Mouse (Mus musculus) MEL (cell line): ENCODE data around the gene Myom1. TPM values are rescaled to one million over a fixed set of nuclear protein-coding genes. Genes with fewer than 3 reads are reported as not detected.
A peak's percentile ranks its signal among the peaks of the same experiment; 100 is the strongest.

Experiments used
- DNase-seq: peaks from one replicate; pipeline ENCODE4 v3.0.0; 2011; ENCODE audit warnings: low read depth, low spot score
- H3K27ac ChIP-seq: 2 replicates; pipeline ENCODE4 v1.5.1; 2012; ENCODE audit warnings: low read depth, mild to moderate bottlenecking, control low read depth, low read length, moderate library complexity; ENCODE audit not compliant: control insufficient read depth
- H3K27me3 ChIP-seq, 2 experiments: fragments of 150-350 bp in 1 of 2; sonication (generic) in 1 of 2; 2 replicates each; pipeline ENCODE4 v1.6.1; 2012; ENCODE audit warnings: low read length in 2 of 2, mild to moderate bottlenecking in 2 of 2, improper control_type of control experiment in 1 of 2, moderate library complexity in 1 of 2; ENCODE audit not compliant: insufficient read depth in 2 of 2, control insufficient read depth in 1 of 2
- H3K36me3 ChIP-seq, 2 experiments: 2 replicates each; pipeline ENCODE4 v1.6.1; 2012 to 2014; ENCODE audit warnings: low read length in 2 of 2, improper control_type of control experiment in 1 of 2, inconsistent platforms in 1 of 2, mild to moderate bottlenecking in 1 of 2; ENCODE audit not compliant: insufficient read depth in 2 of 2, control insufficient read depth in 1 of 2
- H3K4me1 ChIP-seq, 2 experiments: fragments of 150-350 bp in 1 of 2; sonication (generic) in 1 of 2; 2 replicates each; pipeline ENCODE4 v1.6.1; 2012; ENCODE audit warnings: low read length in 2 of 2, improper control_type of control experiment in 1 of 2, mild to moderate bottlenecking in 1 of 2; ENCODE audit not compliant: insufficient read depth in 2 of 2, control insufficient read depth in 1 of 2
- H3K4me3 ChIP-seq, 2 experiments: fragments of 150-350 bp in 1 of 2; sonication (generic) in 1 of 2; 2 replicates each; pipeline ENCODE4 v1.5.1; 2012; ENCODE audit warnings: low read depth in 2 of 2, low read length in 2 of 2, mild to moderate bottlenecking in 2 of 2, moderate library complexity in 2 of 2, control low read depth in 1 of 2, improper control_type of control experiment in 1 of 2; ENCODE audit not compliant: control insufficient read depth in 1 of 2, insufficient read depth in 1 of 2
- H3K79me2 ChIP-seq: 2 replicates; pipeline ENCODE4 v1.6.1; 2012; ENCODE audit warnings: mild to moderate bottlenecking, low read length, moderate library complexity; ENCODE audit not compliant: control insufficient read depth, poor library complexity, insufficient read depth
- H3K9ac ChIP-seq: 2 replicates; pipeline ENCODE4 v1.6.1; 2012; ENCODE audit warnings: low read depth, mild to moderate bottlenecking, control low read depth, low read length, moderate library complexity; ENCODE audit not compliant: control insufficient read depth, poor library complexity, severe bottlenecking
- H3K9me3 ChIP-seq: fragments of 150-350 bp; sonication (generic); replicated peaks from 2 replicates; pipeline ENCODE4 v1.6.1; 2012; ENCODE audit warnings: mild to moderate bottlenecking, low read length, improper control_type of control experiment, moderate library complexity; ENCODE audit not compliant: insufficient read depth
- CHD1 ChIP-seq: IDR thresholded peaks from 2 replicates; pipeline ENCODE4 v1.6.1; 2012; ENCODE audit warnings: low read depth, mild to moderate bottlenecking, inconsistent platforms, low read length, improper control_type of control experiment
- CHD2 ChIP-seq: IDR thresholded peaks from 2 replicates; pipeline ENCODE4 v1.6.1; 2011; ENCODE audit warnings: low read length, improper control_type of control experiment
- CTCF ChIP-seq, 3 experiments: IDR thresholded peaks in 2 of 3; conservative IDR thresholded peaks in 1 of 3; 2 replicates each; pipeline ENCODE4 v1.5.1; 2011 to 2012; ENCODE audit warnings: low read length in 3 of 3, low read depth in 2 of 3, mild to moderate bottlenecking in 2 of 3, improper control_type of control experiment in 1 of 3, inconsistent platforms in 1 of 3, mixed read lengths in 1 of 3, moderate library complexity in 1 of 3; ENCODE audit not compliant: control insufficient read depth in 1 of 3, insufficient read depth in 1 of 3, poor library complexity in 1 of 3, severe bottlenecking in 1 of 3
- E2F4 ChIP-seq: IDR thresholded peaks from 2 replicates; pipeline ENCODE4 v1.6.1; 2011; ENCODE audit warnings: low read depth, low read length, improper control_type of control experiment, borderline replicate concordance
- EP300 ChIP-seq, 2 experiments: IDR thresholded peaks; 2 replicates each; pipeline ENCODE4 v1.6.1; 2011; ENCODE audit warnings: improper control_type of control experiment in 2 of 2, low read length in 2 of 2, low read depth in 1 of 2, mild to moderate bottlenecking in 1 of 2
- ETS1 ChIP-seq: IDR thresholded peaks from 2 replicates; pipeline ENCODE4 v1.6.1; 2012; ENCODE audit warnings: low read depth, mild to moderate bottlenecking, inconsistent platforms, low read length, improper control_type of control experiment, moderate library complexity
- GABPA ChIP-seq: IDR thresholded peaks from 2 replicates; pipeline ENCODE4 v1.6.1; 2012; ENCODE audit warnings: low read depth, mild to moderate bottlenecking, inconsistent platforms, low read length, improper control_type of control experiment, moderate library complexity
- HCFC1 ChIP-seq: IDR thresholded peaks from 2 replicates; pipeline ENCODE4 v1.6.1; 2012; ENCODE audit warnings: low read depth, mild to moderate bottlenecking, inconsistent platforms, low read length, improper control_type of control experiment, moderate library complexity
- KAT2A ChIP-seq: conservative IDR thresholded peaks from 2 replicates; pipeline ENCODE4 v1.6.1; 2012; ENCODE audit warnings: low read depth, low read length, improper control_type of control experiment, inconsistent platforms
- MAFK ChIP-seq: IDR thresholded peaks from 2 replicates; pipeline ENCODE4 v1.6.1; 2011; ENCODE audit warnings: low read depth, mild to moderate bottlenecking, low read length, improper control_type of control experiment, borderline replicate concordance
- MAX ChIP-seq: IDR thresholded peaks from 2 replicates; pipeline ENCODE4 v1.6.1; 2011; ENCODE audit warnings: low read length, improper control_type of control experiment
- MAZ ChIP-seq: IDR thresholded peaks from 2 replicates; pipeline ENCODE4 v1.6.1; 2012; ENCODE audit warnings: low read depth, mild to moderate bottlenecking, inconsistent platforms, low read length, improper control_type of control experiment
- MEF2A ChIP-seq: IDR thresholded peaks from 2 replicates; pipeline ENCODE4 v1.6.1; 2014; ENCODE audit warnings: low read depth, mild to moderate bottlenecking, inconsistent platforms, low read length, improper control_type of control experiment; ENCODE audit not compliant: poor library complexity, insufficient replicate concordance, severe bottlenecking; ENCODE audit errors: extremely low read depth
- MYB ChIP-seq: IDR thresholded peaks from 2 replicates; pipeline ENCODE4 v1.6.1; 2011; ENCODE audit warnings: mild to moderate bottlenecking, low read depth, low read length, improper control_type of control experiment
- NELFE ChIP-seq: IDR thresholded peaks from 2 replicates; pipeline ENCODE4 v1.6.1; 2011; ENCODE audit warnings: low read depth, low read length, improper control_type of control experiment
- NRF1 ChIP-seq: IDR thresholded peaks from 2 replicates; pipeline ENCODE4 v1.6.1; 2014; ENCODE audit warnings: low read depth, mild to moderate bottlenecking, inconsistent platforms, low read length, improper control_type of control experiment, moderate library complexity; ENCODE audit not compliant: poor library complexity, insufficient read depth, severe bottlenecking
- POLR2A ChIP-seq, 2 experiments: IDR thresholded peaks; 2 replicates each; pipeline ENCODE4 v1.6.1; 2011 to 2012; ENCODE audit warnings: low read length in 2 of 2, mild to moderate bottlenecking in 2 of 2, control low read depth in 1 of 2, improper control_type of control experiment in 1 of 2, low read depth in 1 of 2, moderate library complexity in 1 of 2; ENCODE audit not compliant: control insufficient read depth in 1 of 2, insufficient read depth in 1 of 2, poor library complexity in 1 of 2
- RAD21 ChIP-seq: IDR thresholded peaks from 2 replicates; pipeline ENCODE4 v1.6.1; 2011; ENCODE audit warnings: mild to moderate bottlenecking, low read depth, low read length, improper control_type of control experiment
- RCOR1 ChIP-seq: IDR thresholded peaks from 2 replicates; pipeline ENCODE4 v1.6.1; 2012; ENCODE audit warnings: low read depth, mild to moderate bottlenecking, inconsistent platforms, low read length, improper control_type of control experiment
- SIN3A ChIP-seq: IDR thresholded peaks from 2 replicates; pipeline ENCODE4 v1.6.1; 2012; ENCODE audit warnings: low read length, improper control_type of control experiment, inconsistent platforms
- SMC3 ChIP-seq: IDR thresholded peaks from 2 replicates; pipeline ENCODE4 v1.6.1; 2011; ENCODE audit warnings: low read depth, low read length, improper control_type of control experiment
- TAL1 ChIP-seq: IDR thresholded peaks from 2 replicates; pipeline ENCODE4 v1.6.1; 2012; ENCODE audit warnings: mild to moderate bottlenecking, inconsistent platforms, low read length, moderate library complexity, mixed read lengths
- TCF12 ChIP-seq: IDR thresholded peaks from 2 replicates; pipeline ENCODE4 v1.6.1; 2014; ENCODE audit warnings: low read depth, mild to moderate bottlenecking, inconsistent platforms, low read length, improper control_type of control experiment, moderate library complexity
- UBTF ChIP-seq: IDR thresholded peaks from 2 replicates; pipeline ENCODE4 v1.6.1; 2012; ENCODE audit warnings: low read depth, mild to moderate bottlenecking, inconsistent platforms, low read length, improper control_type of control experiment, moderate library complexity, borderline replicate concordance; ENCODE audit not compliant: insufficient read depth
- USF1 ChIP-seq: IDR thresholded peaks from 2 replicates; pipeline ENCODE4 v1.6.1; 2014; ENCODE audit warnings: low read depth, mild to moderate bottlenecking, inconsistent platforms, low read length, improper control_type of control experiment, moderate library complexity
- USF2 ChIP-seq, 2 experiments: IDR thresholded peaks; 2 replicates each; pipeline ENCODE4 v1.6.1; 2011 to 2012; ENCODE audit warnings: improper control_type of control experiment in 2 of 2, low read length in 2 of 2, borderline replicate concordance in 1 of 2, inconsistent platforms in 1 of 2, low read depth in 1 of 2, mild to moderate bottlenecking in 1 of 2; ENCODE audit not compliant: insufficient read depth in 1 of 2
- ZC3H11A ChIP-seq: IDR thresholded peaks from 2 replicates; pipeline ENCODE4 v1.6.1; 2012; ENCODE audit warnings: low read depth, mild to moderate bottlenecking, inconsistent platforms, low read length, improper control_type of control experiment
- ZMIZ1 ChIP-seq: IDR thresholded peaks from 2 replicates; pipeline ENCODE4 v1.6.1; 2012; ENCODE audit warnings: low read depth, mild to moderate bottlenecking, inconsistent platforms, low read length, improper control_type of control experiment, moderate library complexity
- ZNF384 ChIP-seq: IDR thresholded peaks from 2 replicates; pipeline ENCODE4 v1.6.1; 2012; ENCODE audit warnings: low read depth, mild to moderate bottlenecking, inconsistent platforms, low read length, improper control_type of control experiment
- polyA plus RNA-seq, 2 experiments: library from polyadenylated mRNA; stranded (reverse) in 1 of 2; unstranded in 1 of 2; fragments of >175 nt in 1 of 2; fragments of >200 nt in 1 of 2; gene quantifications; 2 replicates each; pipeline versions ENCODE4 v1.2.1 to v1.2.4; 2012; ENCODE audit warnings: low replicate concordance in 2 of 2, low read depth in 1 of 2; ENCODE audit not compliant: insufficient read length in 2 of 2, insufficient read depth in 1 of 2, missing spikeins in 1 of 2
- total RNA-seq: library from RNA; depleted of rRNA; stranded (reverse); fragments of 300-350 nt; gene quantifications from 2 replicates; pipeline ENCODE4 v1.2.3, GENCODE M21; 2012

Gene Myom1
- total and polyA plus RNA-seq, 3 experiments = 0.65 to 0.79 TPM; not detected in 1

- Histone ChIP-seq H3K4me1 (peaks cover 0 to 13% of the 10 kb centered on the region in 2 experiments; a peak in 1 of 4 replicates), H3K27me3 (no peaks in the 10 kb centered on the region), H3K9ac (no peak overlapping the region), H3K9me3 (no peaks in the 10 kb centered on the region), H3K79me2 (no peaks in the 10 kb centered on the region), H3K27ac (no peak overlapping the region), H3K36me3 (peaks cover 0 to 10% of the 10 kb centered on the region in 2 experiments; a peak in 2 of 4 replicates), H3K4me3 (no peak overlapping the region)
- TF ChIP-seq CHD2 (no peak), HCFC1 (no peak), TCF12 (no peak), ETS1 (no peak), MYB (no peak), EP300 (IDR thresholded peaks at IDR 0.05; ENCODE audit: low read depth in 1 of 2, low read length in 2 of 2) (no peak)
- DNase-seq = no peak
These were observed 34.8 kb upstream of the Myom1 start for GRCm38 (mm10) chr17:70967646-70968045.

GRCm38 (mm10) chr17:70968606-70969191 is 33.7 kb upstream of the Myom1 start:
- no peaks in the 10 kb centered on the region for H3K27me3 ChIP-seq
- H3K9ac ChIP-seq = 0 out of 2 replicates have a peak overlapping the region, but pooled peaks have one; percentile 28
- H3K9me3 ChIP-seq = no peaks in the 10 kb centered on the region
- peak overlapping the region; percentile 23 to 31; a peak in 2 of 4 replicates for H3K4me3 ChIP-seq
- no peaks in the 10 kb centered on the region for H3K79me2 ChIP-seq
- H3K36me3 ChIP-seq = peaks cover 0 to 12% of the 10 kb centered on the region in 2 experiments; a peak in 2 of 4 replicates
- DNase-seq = peak; percentile 75
- H3K27ac ChIP-seq = no peak overlapping the region
- H3K4me1 ChIP-seq = peaks cover 0 to 18% of the 10 kb centered on the region in 2 experiments; a peak in 1 of 4 replicates
- no peak for TF ChIP-seq HCFC1
- no peak for TF ChIP-seq ZMIZ1
- TF ChIP-seq NRF1 = no peak
- TF ChIP-seq MAFK = no peak
- no peak for TF ChIP-seq E2F4
- peak; percentile 96 for TF ChIP-seq RAD21
- no peak for TF ChIP-seq ZNF384
- TF ChIP-seq TCF12 = no peak
- no peak for TF ChIP-seq CHD1
- TF ChIP-seq MAZ = no peak
- no peak for TF ChIP-seq MEF2A
- TF ChIP-seq ZC3H11A = peak; percentile 92
- TF ChIP-seq SMC3 = peak; percentile 93
- TF ChIP-seq KAT2A = no peak
- TF ChIP-seq EP300 (IDR thresholded peaks at IDR 0.05; ENCODE audit: low read depth in 1 of 2, low read length in 2 of 2) = no peak
- no peak for TF ChIP-seq CHD2
- no peak for TF ChIP-seq RCOR1
- TF ChIP-seq NELFE = no peak
- no peak for TF ChIP-seq USF2 (IDR thresholded peaks at IDR 0.05; ENCODE audit: borderline replicate concordance in 1 of 2, insufficient read depth in 1 of 2, low read depth in 1 of 2, low read length in 2 of 2)
- no peak for TF ChIP-seq ETS1
- TF ChIP-seq GABPA = no peak
- no peak for TF ChIP-seq UBTF
- no peak for TF ChIP-seq USF1
- TF ChIP-seq CTCF (IDR thresholded peaks at IDR 0.05 in 2 of 3, conservative IDR thresholded peaks at IDR 0.05 in 1 of 3; ENCODE audit: control insufficient read depth in 1 of 3, insufficient read depth in 1 of 3, low read depth in 2 of 3, low read length in 3 of 3, poor library complexity in 1 of 3, severe bottlenecking in 1 of 3) = peak in 2 of 3 experiments; percentile 54 to 94; a peak in 4 of 6 replicates
- TF ChIP-seq TAL1 = no peak
- peak; percentile 62; the same call in 1 of the 2 replicates for TF ChIP-seq SIN3A
- no peak for TF ChIP-seq MAX
- no peak for TF ChIP-seq POLR2A (IDR thresholded peaks at IDR 0.05; ENCODE audit: control insufficient read depth in 1 of 2, insufficient read depth in 1 of 2, low read depth in 1 of 2, low read length in 2 of 2, poor library complexity in 1 of 2)
